Mouse (Mus musculus) macrophage (primary cell): ENCODE data around the gene Gmfb. TPM values are rescaled to one million over a fixed set of nuclear protein-coding genes. Genes with fewer than 3 reads are reported as not detected.

ENCODE experiments used
- H3K27ac ChIP-seq: fragments of 350-480 bp; formaldehyde crosslinking; 2 replicates; pipeline ENCODE4 v1.9.0; 2021
- H3K36me3 ChIP-seq: fragments of 350-480 bp; formaldehyde crosslinking; 2 replicates; pipeline ENCODE4 v1.9.0; 2021; ENCODE audit errors: inconsistent target
- H3K4me3 ChIP-seq: fragments of 350-480 bp; formaldehyde crosslinking; 2 replicates; pipeline ENCODE4 v1.9.0; 2021; ENCODE audit errors: inconsistent target
- H3K79me2 ChIP-seq: fragments of 350-480 bp; formaldehyde crosslinking; 2 replicates; pipeline ENCODE4 v1.9.0; 2021; ENCODE audit errors: inconsistent target
- WGBS: methylation state at CpG from one replicate; pipeline ENCODE4 v1.1.7; 2026; ENCODE audit warnings: inconsistent platforms; ENCODE audit not compliant: missing documents; 5-methylcytosine and 5-hydroxymethylcytosine counted together
- polyA plus RNA-seq: library from polyadenylated mRNA; stranded (reverse); fragments of 250-400 nt; gene quantifications from 3 replicates; pipeline ENCODE4 v1.2.4, GENCODE M21; 2018; ENCODE audit warnings: inconsistent platforms
- total RNA-seq, 78 experiments: library from RNA; depleted of rRNA; stranded (reverse); fragments of 250-400 nt; gene quantifications; 1 replicate in 9 of 78; 2 replicates in 24 of 78; 3 replicates in 43 of 78; 4 replicates in 2 of 78; pipeline ENCODE4 v1.2.4; 2018; ENCODE audit warnings: inconsistent platforms in 56 of 78

The Gmfb gene
- 100 to 1,000 TPM in 14 of 26 experiments, 10 to 100 TPM in 12; 56.6 to 148 (median 101) TPM for total RNA-seq (2018; cell fraction: chromatin; rRNA removed)
- 100 to 1,000 TPM in 13 of 26 experiments, 10 to 100 TPM in 13; 67.0 to 133 (median 102) TPM for total RNA-seq (2018; cell fraction: cytosol; rRNA removed)
- 100 to 1,000 TPM in 8 of 26 experiments, 10 to 100 TPM in 18; 64.3 to 147 (median 86.8) TPM for total RNA-seq (2018; cell fraction: nucleus; rRNA removed)
- polyA plus RNA-seq, result 85.9 to 98.4 TPM (median 87.9 TPM) in 3 replicates

DNA sequence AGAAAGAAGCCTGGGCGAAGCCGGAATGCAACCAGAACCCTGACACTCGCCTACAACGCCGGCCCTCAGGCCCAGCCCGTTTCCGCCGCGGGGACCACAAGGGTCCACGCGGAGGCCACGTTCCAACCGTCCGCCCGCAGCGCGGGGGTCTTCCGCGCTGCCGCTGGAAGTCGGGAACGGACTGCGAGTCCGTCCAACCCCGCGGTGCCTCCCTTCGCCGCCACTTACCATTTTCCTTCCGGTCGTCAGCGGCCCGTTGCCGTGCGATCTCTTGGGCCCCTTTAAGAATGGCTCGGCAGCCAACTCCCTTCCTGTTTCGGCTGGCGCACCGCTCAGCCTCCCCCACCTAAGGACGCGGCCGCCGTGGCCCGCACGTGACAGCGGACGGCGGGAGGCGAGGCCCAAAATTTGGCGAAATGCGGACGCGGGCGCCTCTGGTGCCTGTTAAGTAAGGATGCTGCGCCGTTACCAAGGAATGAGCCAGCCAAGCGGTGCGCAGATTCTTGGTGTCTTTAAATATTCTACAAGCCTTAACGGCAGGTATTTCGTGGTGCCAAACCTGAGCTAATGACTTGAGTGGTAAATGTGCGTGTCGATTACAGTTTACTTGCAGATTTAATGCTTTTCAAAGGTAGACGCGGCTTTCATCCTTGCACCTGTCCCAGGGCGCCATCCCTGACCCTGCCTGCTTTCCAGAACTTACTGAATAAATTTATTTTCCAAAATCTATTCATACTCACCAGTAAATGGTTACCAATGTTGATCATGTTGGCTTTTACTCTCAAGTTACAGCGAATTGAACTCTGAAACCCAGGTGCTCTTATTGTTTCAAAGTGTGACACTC is at the start of gene Gmfb:
Gene Gmfb, minus strand, starts transcription at position 370 of the 844 bp plus-strand sequence.
- Histone ChIP-seq H3K36me3 (peaks cover 4% of the 10 kb centered on the region; the same call in 1 of the 2 replicates), H3K4me3 (peak within 1 kb of the TSS; percentile 90), H3K27ac (peak within 1 kb of the TSS; percentile 90), H3K79me2 (peaks cover 47% of the 10 kb centered on the region)
- 1% methylated on average over 65 of the region's 65 CpGs for WGBS

DNA sequence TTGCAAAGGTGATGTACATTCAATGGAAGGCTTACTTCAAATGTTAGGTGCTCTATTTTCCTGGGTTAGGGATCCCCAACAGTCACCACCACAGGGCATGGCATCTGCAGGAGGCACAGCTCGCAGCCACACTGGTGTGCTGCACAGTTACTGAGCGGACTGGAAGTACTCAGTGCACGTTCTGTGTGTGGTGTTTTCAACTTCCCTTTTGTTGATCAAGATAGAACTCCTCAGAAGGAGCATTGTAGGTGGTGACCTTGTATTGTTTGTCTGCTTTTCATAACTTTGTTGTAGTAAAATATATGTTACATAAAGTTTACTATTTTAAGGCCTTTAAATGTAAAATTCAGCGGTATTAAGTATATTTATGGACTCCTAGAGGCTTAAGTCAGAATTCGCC is 40.9 kb upstream of the Gmfb start:
- H3K27ac ChIP-seq, result no peak overlapping the region
- WGBS, result 82% methylated on average over 5 of the region's 5 CpGs
- H3K36me3 ChIP-seq, result no peaks in the 10 kb centered on the region
- no peaks in the 10 kb centered on the region for H3K79me2 ChIP-seq
- no peak overlapping the region for H3K4me3 ChIP-seq

GRCm38 (mm10) chr14:46853677-46854076 is 31.6 kb upstream of the Gmfb start:
- H3K4me3 ChIP-seq, result no peak overlapping the region
- 96% methylated on average over 11 of the region's 11 CpGs for WGBS
- no peaks in the 10 kb centered on the region for H3K79me2 ChIP-seq
- no peak overlapping the region for H3K27ac ChIP-seq
- H3K36me3 ChIP-seq, result peaks cover 22% of the 10 kb centered on the region

GRCm38 (mm10) chr14:46849769-46850168 is 27.7 kb upstream of the Gmfb start:
- WGBS, result 86% methylated on average over 1 of the region's 1 CpGs
- Histone ChIP-seq H3K27ac (no peak overlapping the region), H3K4me3 (no peak overlapping the region), H3K36me3 (peaks cover 15% of the 10 kb centered on the region), H3K79me2 (no peaks in the 10 kb centered on the region)

DNA sequence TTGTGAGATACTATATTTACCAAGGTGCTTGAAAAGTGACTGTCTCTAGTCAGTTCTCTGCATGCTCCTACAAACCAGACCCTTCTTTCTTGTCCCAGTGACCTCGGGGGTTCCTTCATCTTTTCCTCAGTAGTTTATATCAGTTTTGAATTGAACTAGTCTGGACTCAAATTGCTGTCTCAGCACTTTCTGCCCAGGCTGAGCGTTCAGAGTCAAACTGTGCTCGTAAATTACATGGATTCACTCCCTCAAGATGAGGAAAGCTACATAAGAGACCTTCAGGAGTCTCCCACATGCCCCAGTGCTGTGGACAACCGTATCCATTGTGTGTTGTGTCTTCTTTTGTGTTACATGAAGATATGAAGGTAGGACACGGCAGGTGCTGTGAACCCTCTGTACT is 26.7 kb upstream of the Gmfb start:
- 94% methylated on average over 5 of the region's 5 CpGs for WGBS
- H3K36me3 ChIP-seq, result peaks cover 6% of the 10 kb centered on the region; the same call in 1 of the 2 replicates

GRCm38 (mm10) chr14:46848063-46848590 is 26.1 kb upstream of the Gmfb start:
- 94% methylated on average over 4 of the region's 4 CpGs for WGBS

More for the DNA sequence above, 26.7 kb upstream of the Gmfb start:
- Histone ChIP-seq H3K79me2 (no peaks in the 10 kb centered on the region), H3K27ac (no peak overlapping the region), H3K4me3 (no peak overlapping the region)

DNA sequence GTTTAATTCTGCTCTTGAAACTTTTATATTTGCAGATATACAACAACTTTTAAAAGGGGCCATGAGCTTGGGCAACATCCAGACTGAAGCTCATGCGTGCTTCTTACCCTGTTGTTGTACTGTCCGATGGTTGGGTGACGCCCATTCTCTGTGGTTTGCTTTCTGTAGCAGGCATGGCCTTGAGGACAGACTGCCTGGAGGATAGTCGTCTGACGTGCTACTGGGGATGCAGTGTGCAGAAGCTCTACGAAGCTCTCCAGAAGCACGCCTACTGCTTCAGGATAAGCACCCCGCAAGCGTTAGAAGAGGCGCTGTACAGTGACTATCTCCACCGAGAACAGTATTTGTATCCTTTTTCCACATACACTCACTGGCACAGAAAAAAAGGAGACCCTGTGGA is 23.7 kb upstream of the Gmfb start:
- Histone ChIP-seq H3K79me2 (no peaks in the 10 kb centered on the region), H3K27ac (no peak overlapping the region)
- 94% methylated on average over 11 of the region's 11 CpGs for WGBS

More at GRCm38 (mm10) chr14:46848063-46848590, 26.1 kb upstream of the Gmfb start:
- Histone ChIP-seq H3K79me2 (no peaks in the 10 kb centered on the region), H3K27ac (no peak overlapping the region), H3K36me3 (no peaks in the 10 kb centered on the region; the same call in 1 of the 2 replicates), H3K4me3 (no peak overlapping the region)

GRCm38 (mm10) chr14:46839326-46839725 is 17.3 kb upstream of the Gmfb start:
- H3K27ac ChIP-seq, result no peak overlapping the region
- H3K36me3 ChIP-seq, result peaks cover 22% of the 10 kb centered on the region
- 93% methylated on average over 4 of the region's 4 CpGs for WGBS
- no peak overlapping the region for H3K4me3 ChIP-seq
- peaks cover 48% of the 10 kb centered on the region for H3K79me2 ChIP-seq

More for the DNA sequence above, 23.7 kb upstream of the Gmfb start:
- H3K4me3 ChIP-seq, result no peak overlapping the region
- peaks cover 15% of the 10 kb centered on the region for H3K36me3 ChIP-seq

DNA sequence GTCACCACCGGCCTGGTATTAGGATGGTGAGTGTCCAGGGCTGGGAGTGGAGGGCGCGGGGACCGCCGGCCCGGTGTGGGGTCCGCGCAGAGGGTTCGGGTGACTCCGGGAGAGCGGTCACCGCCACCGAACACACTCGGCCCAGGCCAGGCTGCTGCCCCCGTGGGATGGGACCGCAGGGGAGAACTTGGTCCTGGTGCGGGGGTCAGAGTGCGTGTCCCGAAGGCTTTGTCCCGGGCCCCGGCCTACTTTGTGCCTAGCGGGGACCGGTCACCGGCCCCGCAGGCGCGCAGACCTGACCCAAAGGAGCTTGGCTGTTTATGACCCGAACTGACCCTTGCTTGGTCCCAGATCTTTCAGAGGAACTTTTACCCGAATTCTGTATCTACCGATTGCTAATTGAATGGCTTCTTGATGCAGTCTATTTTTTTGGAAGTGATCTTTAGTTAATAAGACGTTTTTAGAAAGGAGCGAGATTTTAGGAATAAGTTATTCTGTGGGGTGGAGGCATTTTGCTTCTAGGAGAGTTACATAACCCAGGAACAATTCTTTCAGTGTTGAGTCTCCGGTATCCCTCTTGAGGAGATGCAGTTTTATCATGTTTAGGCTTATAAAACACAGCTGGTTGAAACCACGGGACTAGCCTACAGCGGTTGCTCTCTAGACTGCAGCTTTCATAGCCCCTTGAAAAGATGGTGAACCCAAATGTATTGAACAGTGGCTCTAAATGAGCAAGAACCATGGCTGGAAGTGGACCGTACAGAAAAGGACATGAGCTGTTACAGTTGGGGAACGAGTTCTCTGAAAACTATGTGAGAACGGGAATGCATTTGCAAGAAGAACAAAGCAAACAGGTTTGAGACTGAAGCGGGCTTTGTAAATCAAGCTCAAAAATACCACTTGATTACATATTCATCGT is 10.6 kb upstream of the Gmfb start:
- H3K36me3 ChIP-seq, result no peaks in the 10 kb centered on the region
- 9% methylated on average over 39 of the region's 40 CpGs for WGBS
- H3K27ac ChIP-seq, result no peak overlapping the region
- H3K79me2 ChIP-seq, result peaks cover 68% of the 10 kb centered on the region
- H3K4me3 ChIP-seq, result peak overlapping the region; percentile 64

- peak within 1 kb of the TSS; percentile 64 for H3K4me3 ChIP-seq
- H3K27ac ChIP-seq, result peak within 1 kb of the TSS; percentile 71
- 1% methylated on average over 32 of the region's 32 CpGs for WGBS
- H3K79me2 ChIP-seq, result peaks cover 61% of the 10 kb centered on the region
- H3K36me3 ChIP-seq, result no peaks in the 10 kb centered on the region
Measured at GRCm38 (mm10) chr14:46831837-46832333, 9.8 kb upstream of the Gmfb start, which contains the start of gene Cgrrf1. Gene Cgrrf1, plus strand, starts transcription at chr14:46832125.

- H3K27ac ChIP-seq, result peak overlapping the region; percentile 71
- WGBS, result 0% methylated on average over 4 of the region's 4 CpGs
- H3K36me3 ChIP-seq, result no peaks in the 10 kb centered on the region
- peaks cover 55% of the 10 kb centered on the region for H3K79me2 ChIP-seq
- peak overlapping the region; percentile 64 for H3K4me3 ChIP-seq
Measured at GRCm38 (mm10) chr14:46831295-46831694, 9.3 kb upstream of the Gmfb start.

DNA sequence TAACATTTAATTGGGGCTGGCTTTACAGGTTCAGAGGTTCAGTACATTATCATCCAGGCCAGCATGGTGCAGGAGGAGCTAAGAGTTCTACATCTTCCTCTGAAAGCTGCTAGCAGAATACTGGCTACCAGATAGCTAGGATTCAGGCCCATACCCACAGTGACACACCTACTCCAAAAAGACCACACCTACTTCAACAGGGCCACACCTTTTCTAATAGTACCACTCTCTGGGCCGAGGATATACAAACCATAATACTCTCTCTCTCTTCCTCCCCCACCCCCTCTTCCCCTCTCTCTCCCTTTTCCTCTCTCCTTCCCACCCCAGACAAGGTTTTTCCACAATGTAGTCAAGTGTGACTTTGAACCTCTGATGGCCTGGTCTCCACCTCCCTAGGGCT is 5.4 kb upstream of the Gmfb start:
- H3K27ac ChIP-seq, result no peak overlapping the region
- WGBS, result 90% methylated on average over 1 of the region's 1 CpGs
- no peak overlapping the region for H3K4me3 ChIP-seq

GRCm38 (mm10) chr14:46823996-46824395 is 2.0 kb upstream of the Gmfb start:
- H3K4me3 ChIP-seq, result no peak overlapping the region
- H3K27ac ChIP-seq, result no peak overlapping the region
- peaks cover 28% of the 10 kb centered on the region for H3K79me2 ChIP-seq
- 100% methylated on average over 2 of the region's 2 CpGs for WGBS
- H3K36me3 ChIP-seq, result no peaks in the 10 kb centered on the region

More for the DNA sequence above, 5.4 kb upstream of the Gmfb start:
- H3K36me3 ChIP-seq, result no peaks in the 10 kb centered on the region
- H3K79me2 ChIP-seq, result peaks cover 16% of the 10 kb centered on the region
